Mouse (Mus musculus) spleen, adult 2 months (tissue): ENCODE data around the gene Slc25a26. TPM values are rescaled to one million over a fixed set of nuclear protein-coding genes. Genes with fewer than 3 reads are reported as not detected.

ENCODE experiments used
- DNase-seq, 2 experiments: peaks; one replicate each; pipeline versions ENCODE4 v3.0.0 to v3.0.0-alpha.2; 2012 to 2021; ENCODE audit warnings: low spot score in 2 of 2, low read depth in 1 of 2
- H3K27ac ChIP-seq: fragments of 200-500 bp; 2 replicates; pipeline ENCODE4 v1.5.1; 2012; ENCODE audit warnings: low read length, inconsistent platforms; ENCODE audit not compliant: insufficient read depth
- H3K27me3 ChIP-seq: fragments of 200-500 bp; 2 replicates; pipeline ENCODE4 v1.6.1; 2012; ENCODE audit warnings: mild to moderate bottlenecking, moderate library complexity, low read length, inconsistent platforms; ENCODE audit not compliant: control insufficient read depth, insufficient read depth
- H3K36me3 ChIP-seq: fragments of 200-500 bp; 2 replicates; pipeline ENCODE4 v1.6.1; 2012; ENCODE audit warnings: mild to moderate bottlenecking, low read length, inconsistent platforms; ENCODE audit not compliant: control insufficient read depth, insufficient read depth
- H3K4me1 ChIP-seq: fragments of 200-500 bp; 2 replicates; pipeline ENCODE4 v1.6.1; 2011; ENCODE audit warnings: inconsistent platforms; ENCODE audit not compliant: control insufficient read depth, insufficient read depth, insufficient read length
- H3K4me3 ChIP-seq: fragments of 200-500 bp; 2 replicates; pipeline ENCODE4 v1.5.1; 2011; ENCODE audit warnings: mild to moderate bottlenecking, inconsistent platforms; ENCODE audit not compliant: insufficient read depth, insufficient read length; ENCODE audit errors: extremely low read depth
- CTCF ChIP-seq: fragments of 200-500 bp; IDR thresholded peaks from 2 replicates; pipeline ENCODE4 v1.5.1; 2011; ENCODE audit warnings: mild to moderate bottlenecking, inconsistent platforms; ENCODE audit not compliant: insufficient read depth, insufficient read length, insufficient replicate concordance; ENCODE audit errors: extremely low read depth
- POLR2A ChIP-seq: fragments of 200-500 bp; IDR thresholded peaks from 2 replicates; pipeline ENCODE4 v1.6.1; 2011; ENCODE audit warnings: low read depth, low read length, inconsistent platforms
- WGBS: fragments of 180-500 bp; shearing (Covaris S2); methylation state at CpG from one replicate; pipeline ENCODE4 v1.1.7; 2018; 5-methylcytosine and 5-hydroxymethylcytosine counted together
- polyA plus RNA-seq: library from polyadenylated mRNA; depleted of rRNA; stranded (reverse); fragments of >200 nt; gene quantifications from 2 replicates; pipeline ENCODE4 v1.2.3, GENCODE M21; 2012

Gene Slc25a26
- polyA plus RNA-seq, 1 experiment: 7.6 TPM

- Histone ChIP-seq H3K27ac (no peak overlapping the region), H3K4me3 (no peak overlapping the region), H3K36me3 (0 out of 2 replicates have a peak, but pooled peaks cover 2% of the 10 kb centered on the region), H3K27me3 (no peaks in the 10 kb centered on the region), H3K4me1 (no peaks in the 10 kb centered on the region)
- DNase-seq: no peak
- WGBS: 90% methylated on average over 1 of the region's 1 CpGs
- no peak for TF ChIP-seq CTCF
- TF ChIP-seq POLR2A: no peak
Measured at GRCm38 (mm10) chr6:94537652-94538051, 37.5 kb downstream of the Slc25a26 start.

GRCm38 (mm10) chr6:94540090-94540489, 40.0 kb downstream of the Slc25a26 start:
- TF ChIP-seq POLR2A: no peak
- no peak for TF ChIP-seq CTCF
- no peaks in the 10 kb centered on the region for H3K4me1 ChIP-seq
- DNase-seq: no peak
- H3K36me3 ChIP-seq: 0 out of 2 replicates have a peak, but pooled peaks cover 2% of the 10 kb centered on the region
- H3K4me3 ChIP-seq: no peak overlapping the region
- WGBS: 85% methylated on average over 3 of the region's 3 CpGs
- no peaks in the 10 kb centered on the region for H3K27me3 ChIP-seq
- H3K27ac ChIP-seq: no peak overlapping the region

DNA sequence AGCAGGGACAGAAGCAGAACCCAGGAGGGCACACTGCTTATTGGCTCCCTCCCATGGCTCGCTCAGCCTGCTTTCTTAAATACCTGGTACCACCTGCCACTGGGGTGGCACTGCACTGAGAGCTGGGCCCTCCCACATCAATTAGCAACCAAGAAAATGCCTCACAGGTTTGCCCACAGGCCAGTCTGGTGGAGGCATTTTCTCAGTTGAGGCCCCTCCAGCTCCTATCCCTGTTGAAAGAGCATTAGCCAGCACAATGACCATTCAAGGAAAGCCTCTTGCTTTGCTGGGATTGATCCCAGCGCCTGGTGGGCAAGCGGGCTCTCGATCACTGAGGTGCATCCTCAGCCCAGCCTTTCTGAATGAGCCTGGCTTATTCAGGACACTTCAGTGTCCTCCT, 40.5 kb downstream of the Slc25a26 start:
- H3K27ac ChIP-seq: no peak overlapping the region
- WGBS: 88% methylated on average over 4 of the region's 4 CpGs
- no peak for DNase-seq
- H3K4me1 ChIP-seq: no peaks in the 10 kb centered on the region
- TF ChIP-seq POLR2A: no peak
- TF ChIP-seq CTCF: no peak
- 0 out of 2 replicates have a peak, but pooled peaks cover 2% of the 10 kb centered on the region for H3K36me3 ChIP-seq
- H3K27me3 ChIP-seq: no peaks in the 10 kb centered on the region
- H3K4me3 ChIP-seq: no peak overlapping the region

DNA sequence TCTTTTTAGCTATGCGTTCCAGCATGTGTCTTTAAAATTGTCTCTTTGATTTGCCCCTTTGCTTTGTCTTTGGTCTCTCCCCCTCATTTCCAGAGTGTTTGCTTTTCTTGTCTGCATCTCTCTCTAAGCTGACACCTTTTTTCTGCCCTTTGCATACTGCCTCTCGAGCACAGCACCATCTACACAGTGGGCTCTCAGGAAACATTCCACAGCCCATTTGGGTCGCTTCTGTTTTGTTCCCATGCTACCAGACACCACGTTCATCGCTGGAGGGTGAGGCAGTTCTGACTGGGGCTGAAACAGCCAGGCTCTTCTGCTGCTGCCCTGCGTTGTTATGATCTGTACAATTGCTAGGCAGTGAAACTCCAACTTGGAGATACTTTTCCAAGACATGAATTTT, 41.0 kb downstream of the Slc25a26 start:
- no peak for DNase-seq
- H3K36me3 ChIP-seq: no peaks in the 10 kb centered on the region
- no peak overlapping the region for H3K27ac ChIP-seq
- 83% methylated on average over 6 of the region's 6 CpGs for WGBS
- H3K4me1 ChIP-seq: no peaks in the 10 kb centered on the region
- no peaks in the 10 kb centered on the region for H3K27me3 ChIP-seq
- TF ChIP-seq POLR2A (no peak), CTCF (no peak)
- H3K4me3 ChIP-seq: no peak overlapping the region

DNA sequence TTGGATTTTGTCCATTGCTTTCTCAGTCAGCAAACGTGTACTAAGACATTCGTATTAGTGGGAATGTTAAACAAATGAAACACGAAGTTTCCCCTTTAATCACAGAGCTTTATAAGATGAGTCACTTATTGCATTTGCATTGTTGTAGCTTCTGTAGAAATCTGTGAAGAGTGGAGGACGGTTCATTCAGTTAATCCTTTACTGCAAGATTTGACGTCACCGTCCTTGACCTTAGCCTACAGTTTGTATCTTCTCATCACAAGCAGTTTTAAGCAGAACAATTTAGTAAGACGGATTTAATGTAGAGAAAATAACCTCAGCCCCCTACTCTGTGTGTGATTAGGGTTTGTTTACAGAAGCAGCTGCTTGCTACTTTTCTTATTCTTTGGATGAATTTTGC, 41.7 kb downstream of the Slc25a26 start:
- Histone ChIP-seq H3K4me1 (no peaks in the 10 kb centered on the region), H3K4me3 (no peak overlapping the region)
- WGBS: 87% methylated on average over 7 of the region's 7 CpGs

GRCm38 (mm10) chr6:94543902-94544840, 44.0 kb downstream of the Slc25a26 start:
- no peaks in the 10 kb centered on the region for H3K4me1 ChIP-seq
- no peak overlapping the region for H3K27ac ChIP-seq
- no peaks in the 10 kb centered on the region for H3K36me3 ChIP-seq
- WGBS: 65% methylated on average over 5 of the region's 5 CpGs
- H3K4me3 ChIP-seq: no peak overlapping the region
- TF ChIP-seq CTCF: peak; percentile 25; the same call in 1 of the 2 replicates
- TF ChIP-seq POLR2A: no peak
- peak in 1 of 2 experiments; percentile 18 for DNase-seq
- H3K27me3 ChIP-seq: no peaks in the 10 kb centered on the region

More for the DNA sequence above, 41.7 kb downstream of the Slc25a26 start:
- Histone ChIP-seq H3K27ac (no peak overlapping the region), H3K27me3 (no peaks in the 10 kb centered on the region), H3K36me3 (no peaks in the 10 kb centered on the region)
- DNase-seq: no peak
- no peak for TF ChIP-seq POLR2A
- TF ChIP-seq CTCF: no peak

- TF ChIP-seq CTCF: no peak
- TF ChIP-seq POLR2A: no peak
- H3K4me3 ChIP-seq: no peak overlapping the region
- no peak for DNase-seq
- H3K36me3 ChIP-seq: no peaks in the 10 kb centered on the region; the same call in 1 of the 2 replicates
- H3K27ac ChIP-seq: no peak overlapping the region
- 88% methylated on average over 4 of the region's 4 CpGs for WGBS
- no peaks in the 10 kb centered on the region for H3K4me1 ChIP-seq
- no peaks in the 10 kb centered on the region for H3K27me3 ChIP-seq
Measured at GRCm38 (mm10) chr6:94547239-94547638, 47.1 kb downstream of the Slc25a26 start.
